Mouse (Mus musculus): ENCODE results near the gene Ubxn4. TPM values are rescaled to one million over a fixed set of nuclear protein-coding genes. Genes with fewer than 3 reads are reported as not detected.
A peak's percentile ranks its signal among the peaks of the same experiment; 100 is the strongest.
"Not testable (repeated sequence)": the region's sequence is repeated elsewhere in the genome, so short reads cannot be mapped to it uniquely, and the experiment has no call there.

Ubxn4 gene
- polyA plus RNA-seq, 1 experiment from 2014 or later = 65.4 TPM

DNA sequence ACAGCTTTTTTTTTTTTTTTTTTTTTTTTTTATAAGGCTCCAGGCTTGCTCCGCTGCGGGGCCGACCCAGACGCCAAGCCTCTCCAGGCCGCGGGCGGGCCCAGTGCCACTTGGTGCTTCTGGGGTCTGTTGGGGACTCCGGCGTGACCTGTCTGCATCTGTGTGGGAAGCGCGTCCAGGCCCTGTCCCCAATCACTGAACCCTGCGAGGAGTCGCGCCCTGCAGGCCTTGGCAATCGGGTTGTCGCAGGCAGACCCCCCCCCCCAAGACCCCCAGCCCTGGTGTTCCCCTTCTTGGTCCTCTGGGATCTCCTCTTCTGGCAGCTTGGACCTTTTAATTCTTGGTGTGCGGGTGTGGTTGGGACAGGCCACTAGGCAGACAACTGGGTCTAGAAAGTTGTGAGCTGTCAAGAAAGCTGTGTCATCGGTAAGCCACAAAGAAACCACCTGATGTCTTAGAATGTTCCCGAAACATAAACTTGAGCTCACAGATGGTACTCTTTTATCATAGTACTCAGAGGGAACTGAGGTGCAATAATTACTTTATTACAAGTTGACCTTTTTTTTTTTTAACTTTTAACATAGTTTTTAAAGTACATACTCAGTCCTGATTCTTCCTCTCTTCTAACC, 1.1 kb downstream of the Ubxn4 start:
- Histone ChIP-seq H3K9ac (replicated peaks; ENCODE audit: low read depth, low read length) (peak overlapping the region; percentile 69), H3K4me2 (replicated peaks; ENCODE audit: low read depth, low read length) (peak overlapping the region; percentile 78), H3K36me3 (ENCODE audit: control insufficient read depth, insufficient read depth, low read length) (no peaks in the 10 kb centered on the region), H3K27ac (ENCODE audit: low read length) (peak overlapping the region; percentile 79), H3K4me1 (ENCODE audit: control insufficient read depth, insufficient read depth, low read length) (peaks cover 4% of the 10 kb centered on the region; the same call in 1 of the 2 replicates), H3K9me3 (ENCODE audit: control insufficient read depth, low read depth, low read length) (no peaks in the 10 kb centered on the region), H3K4me3 (ENCODE audit: low read depth, low read length) (peak overlapping the region; percentile 74), H3K27me3 (ENCODE audit: control insufficient read depth, insufficient read depth, low read length) (no peaks in the 10 kb centered on the region)
- WGBS = under 1% methylated on average over 19 of the region's 19 CpGs
- no peak; the same call in 1 of the 2 replicates for ATAC-seq (ENCODE audit: insufficient number of reproducible peaks, insufficient read depth, low FRiP score, low read depth)

DNA sequence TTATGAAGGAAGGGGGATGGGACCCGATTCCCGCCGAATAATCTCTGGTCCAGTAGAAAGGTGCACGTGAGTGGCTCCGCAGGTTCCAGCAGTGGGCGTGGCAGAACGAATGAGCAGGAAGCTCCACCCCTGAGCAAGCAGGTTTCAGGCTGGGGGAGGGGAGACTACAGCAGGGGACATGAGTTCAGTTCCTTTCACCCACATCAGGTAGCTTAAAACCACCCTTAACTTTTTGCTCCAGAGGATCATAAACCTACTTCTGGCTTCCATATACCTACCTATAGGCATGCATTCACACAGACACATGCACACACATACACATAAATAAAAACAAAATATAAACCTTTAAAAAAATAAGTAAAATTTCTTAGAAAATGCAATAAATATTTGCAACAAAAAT, 23.3 kb downstream of the Ubxn4 start:
- not testable (repeated sequence) for H3K27me3 ChIP-seq (ENCODE audit: control insufficient read depth, insufficient read depth, low read length); H3K4me1 ChIP-seq (ENCODE audit: control insufficient read depth, insufficient read depth, low read length); H3K4me3 ChIP-seq (ENCODE audit: low read depth, low read length); H3K4me2 ChIP-seq (replicated peaks; ENCODE audit: low read depth, low read length); H3K9ac ChIP-seq (replicated peaks; ENCODE audit: low read depth, low read length); H3K27ac ChIP-seq (ENCODE audit: low read length); H3K9me3 ChIP-seq (ENCODE audit: control insufficient read depth, low read depth, low read length); ATAC-seq (ENCODE audit: insufficient number of reproducible peaks, insufficient read depth, low FRiP score, low read depth)
- peaks cover 50% of the 10 kb centered on the region for H3K36me3 ChIP-seq (ENCODE audit: control insufficient read depth, insufficient read depth, low read length)
- 79% methylated on average over 7 of the region's 7 CpGs for WGBS

DNA sequence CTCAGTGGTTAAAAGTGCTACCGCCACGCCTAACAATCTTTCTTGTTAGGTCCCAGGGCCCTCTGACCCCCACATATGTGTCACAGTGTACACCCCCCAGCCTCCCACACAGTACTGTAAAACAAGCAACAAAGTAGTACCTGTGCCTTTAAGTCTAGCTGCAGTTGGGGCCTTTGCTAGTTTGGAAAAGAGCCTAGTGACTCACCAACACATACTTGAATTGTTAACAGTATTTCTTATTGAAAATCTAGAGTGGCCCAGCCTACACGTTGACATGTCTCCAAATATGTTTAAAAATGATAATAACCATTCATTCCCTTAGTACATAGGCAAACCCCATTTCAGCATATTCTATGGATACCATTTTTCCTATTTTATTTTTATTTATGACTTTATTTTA, 27.0 kb downstream of the Ubxn4 start:
- Histone ChIP-seq H3K27ac (ENCODE audit: low read length) (no peak overlapping the region), H3K4me3 (ENCODE audit: low read depth, low read length) (no peak overlapping the region), H3K27me3 (ENCODE audit: control insufficient read depth, insufficient read depth, low read length) (no peaks in the 10 kb centered on the region), H3K4me1 (ENCODE audit: control insufficient read depth, insufficient read depth, low read length) (no peaks in the 10 kb centered on the region), H3K9ac (replicated peaks; ENCODE audit: low read depth, low read length) (no peak overlapping the region), H3K4me2 (replicated peaks; ENCODE audit: low read depth, low read length) (no peak overlapping the region), H3K9me3 (ENCODE audit: control insufficient read depth, low read depth, low read length) (no peaks in the 10 kb centered on the region), H3K36me3 (ENCODE audit: control insufficient read depth, insufficient read depth, low read length) (peaks cover 68% of the 10 kb centered on the region)
- WGBS = 83% methylated on average over 3 of the region's 3 CpGs
- ATAC-seq (ENCODE audit: insufficient number of reproducible peaks, insufficient read depth, low FRiP score, low read depth) = no peak

DNA sequence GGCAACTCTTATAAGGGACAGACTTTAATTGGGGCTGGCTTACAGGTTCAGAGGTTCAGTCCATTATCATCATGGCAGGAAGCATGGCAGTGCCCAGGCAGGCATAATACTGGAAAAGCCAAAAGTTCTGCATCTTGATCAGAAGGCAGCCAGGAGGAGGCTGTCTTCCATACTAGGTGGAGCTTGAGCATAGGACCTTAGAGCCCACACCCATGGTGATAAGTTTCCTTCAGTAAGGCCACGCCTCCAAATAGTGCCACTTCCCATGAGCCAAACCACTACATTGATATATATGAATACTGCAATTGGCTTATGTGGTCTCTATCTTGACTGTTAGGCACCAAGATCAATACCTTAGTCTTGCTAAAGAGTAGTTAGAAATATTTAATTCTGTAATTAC, 32.1 kb downstream of the Ubxn4 start:
- Histone ChIP-seq H3K4me1 (ENCODE audit: control insufficient read depth, insufficient read depth, low read length) (no peaks in the 10 kb centered on the region), H3K27ac (ENCODE audit: low read length) (no peak overlapping the region), H3K27me3 (ENCODE audit: control insufficient read depth, insufficient read depth, low read length) (no peaks in the 10 kb centered on the region), H3K36me3 (ENCODE audit: control insufficient read depth, insufficient read depth, low read length) (peaks cover 62% of the 10 kb centered on the region), H3K9me3 (ENCODE audit: control insufficient read depth, low read depth, low read length) (no peaks in the 10 kb centered on the region), H3K4me2 (replicated peaks; ENCODE audit: low read depth, low read length) (no peak overlapping the region), H3K9ac (replicated peaks; ENCODE audit: low read depth, low read length) (no peak overlapping the region), H3K4me3 (ENCODE audit: low read depth, low read length) (no peak overlapping the region)
- 85% methylated on average over 1 of the region's 1 CpGs for WGBS
- ATAC-seq (ENCODE audit: insufficient number of reproducible peaks, insufficient read depth, low FRiP score, low read depth) = no peak

DNA sequence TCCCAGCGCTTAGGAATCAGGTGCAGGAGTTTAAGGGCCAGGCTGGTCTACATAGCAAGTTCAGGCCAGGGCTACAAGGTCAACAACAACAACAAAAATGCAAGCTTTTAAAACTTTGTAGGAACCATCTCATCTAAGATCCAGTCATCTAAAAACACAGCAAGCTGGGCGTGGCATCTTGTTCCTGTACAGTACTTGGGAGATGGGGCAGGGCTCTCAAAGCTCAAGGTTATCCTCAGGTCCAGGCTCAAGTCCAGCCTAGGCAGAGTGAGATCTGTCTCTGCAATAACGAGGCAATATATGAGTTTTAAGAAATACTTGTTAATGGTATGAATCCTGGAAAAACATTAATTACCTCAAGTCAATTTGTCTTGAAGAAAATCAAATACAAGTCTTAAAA, 34.8 kb downstream of the Ubxn4 start:
- Histone ChIP-seq H3K4me1 (ENCODE audit: control insufficient read depth, insufficient read depth, low read length) (no peaks in the 10 kb centered on the region), H3K36me3 (ENCODE audit: control insufficient read depth, insufficient read depth, low read length) (peaks cover 49% of the 10 kb centered on the region), H3K27ac (ENCODE audit: low read length) (no peak overlapping the region), H3K27me3 (ENCODE audit: control insufficient read depth, insufficient read depth, low read length) (no peaks in the 10 kb centered on the region), H3K9me3 (ENCODE audit: control insufficient read depth, low read depth, low read length) (no peaks in the 10 kb centered on the region), H3K4me2 (replicated peaks; ENCODE audit: low read depth, low read length) (no peak overlapping the region), H3K9ac (replicated peaks; ENCODE audit: low read depth, low read length) (no peak overlapping the region), H3K4me3 (ENCODE audit: low read depth, low read length) (no peak overlapping the region)
- no peak for ATAC-seq (ENCODE audit: insufficient number of reproducible peaks, insufficient read depth, low FRiP score, low read depth)
- WGBS = 95% methylated on average over 3 of the region's 3 CpGs

DNA sequence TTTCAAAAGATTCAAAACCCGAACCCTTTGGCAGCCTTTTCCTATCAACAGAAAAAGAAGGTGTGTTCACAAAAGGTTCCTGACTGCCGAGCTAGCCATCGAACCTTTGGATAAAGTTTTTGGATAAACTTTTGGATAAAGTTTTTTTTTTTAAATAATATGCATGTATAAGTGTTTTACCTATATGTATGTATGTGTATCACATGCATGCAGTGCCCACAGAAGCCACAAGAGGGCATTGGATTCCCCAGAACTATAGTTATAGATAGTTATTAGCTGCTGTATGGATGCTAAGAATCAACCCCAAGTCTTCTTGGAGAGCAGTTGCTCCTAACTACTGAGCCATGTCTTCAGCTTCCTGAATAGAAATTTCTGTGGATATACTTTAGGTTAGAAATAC, 38.0 kb downstream of the Ubxn4 start:
- Histone ChIP-seq H3K4me3 (ENCODE audit: low read depth, low read length) (no peak overlapping the region), H3K9me3 (ENCODE audit: control insufficient read depth, low read depth, low read length) (no peaks in the 10 kb centered on the region), H3K9ac (replicated peaks; ENCODE audit: low read depth, low read length) (no peak overlapping the region), H3K27ac (ENCODE audit: low read length) (no peak overlapping the region), H3K4me2 (replicated peaks; ENCODE audit: low read depth, low read length) (no peak overlapping the region), H3K4me1 (ENCODE audit: control insufficient read depth, insufficient read depth, low read length) (no peaks in the 10 kb centered on the region), H3K36me3 (ENCODE audit: control insufficient read depth, insufficient read depth, low read length) (peaks cover 19% of the 10 kb centered on the region), H3K27me3 (ENCODE audit: control insufficient read depth, insufficient read depth, low read length) (no peaks in the 10 kb centered on the region)
- WGBS = 94% methylated on average over 3 of the region's 3 CpGs
- ATAC-seq (ENCODE audit: insufficient number of reproducible peaks, insufficient read depth, low FRiP score, low read depth) = no peak

DNA sequence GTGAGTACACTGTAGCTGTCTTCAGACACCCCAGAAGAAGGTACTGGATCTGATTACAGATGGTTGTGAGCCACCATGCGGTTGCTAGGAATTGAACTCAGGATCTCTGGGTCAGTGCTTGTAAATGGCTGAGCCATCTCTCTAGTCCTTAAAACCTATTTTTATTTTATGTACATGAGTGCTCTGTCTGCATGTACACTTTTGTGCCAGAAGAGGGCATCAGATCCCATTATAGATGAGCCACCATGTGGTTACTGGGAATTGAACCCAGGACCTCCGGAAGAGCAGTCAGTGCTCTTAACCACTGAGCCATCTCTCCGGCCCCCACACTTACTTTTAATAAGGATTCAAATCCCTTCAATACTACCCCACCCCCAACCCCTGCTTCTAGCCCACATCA, 39.2 kb downstream of the Ubxn4 start:
- H3K4me2 ChIP-seq (replicated peaks; ENCODE audit: low read depth, low read length) = no peak overlapping the region
- 97% methylated on average over 3 of the region's 3 CpGs for WGBS
- H3K4me1 ChIP-seq (ENCODE audit: control insufficient read depth, insufficient read depth, low read length) = no peaks in the 10 kb centered on the region

DNA sequence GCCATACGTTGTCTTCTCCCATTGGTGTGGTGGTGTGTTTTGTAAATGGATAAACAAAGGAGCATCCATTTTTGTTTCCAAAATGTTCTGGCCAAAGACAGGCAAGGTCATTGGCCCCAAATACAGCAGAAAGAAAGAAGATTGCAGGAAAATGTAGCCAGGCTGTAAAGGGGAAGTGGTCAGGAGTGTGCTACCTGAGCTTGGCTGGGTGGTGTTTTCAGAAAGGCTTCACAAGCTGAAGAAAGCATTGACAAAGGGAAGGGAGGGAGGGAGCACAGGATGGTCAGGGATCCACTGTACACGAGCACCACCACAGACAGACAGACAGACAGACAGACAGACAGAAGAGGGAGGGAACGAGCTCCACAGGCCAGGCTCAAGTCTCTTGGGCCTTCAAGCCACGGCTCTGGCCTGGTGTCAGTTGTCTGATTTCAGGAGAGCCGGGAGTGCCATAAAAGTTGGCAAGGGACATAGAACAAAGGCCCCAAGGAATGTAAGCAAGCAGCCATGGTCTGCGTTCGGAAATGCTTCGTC, 40.5 kb downstream of the Ubxn4 start:
- Histone ChIP-seq H3K4me3 (ENCODE audit: low read depth, low read length) (no peak overlapping the region), H3K4me2 (replicated peaks; ENCODE audit: low read depth, low read length) (no peak overlapping the region), H3K4me1 (ENCODE audit: control insufficient read depth, insufficient read depth, low read length) (no peaks in the 10 kb centered on the region), H3K27me3 (ENCODE audit: control insufficient read depth, insufficient read depth, low read length) (no peaks in the 10 kb centered on the region), H3K27ac (ENCODE audit: low read length) (no peak overlapping the region), H3K9ac (replicated peaks; ENCODE audit: low read depth, low read length) (no peak overlapping the region), H3K36me3 (ENCODE audit: control insufficient read depth, insufficient read depth, low read length) (no peaks in the 10 kb centered on the region; the same call in 1 of the 2 replicates), H3K9me3 (ENCODE audit: control insufficient read depth, low read depth, low read length) (no peaks in the 10 kb centered on the region)
- no peak for ATAC-seq (ENCODE audit: insufficient number of reproducible peaks, insufficient read depth, low FRiP score, low read depth)
- WGBS = 88% methylated on average over 8 of the region's 8 CpGs

More for the DNA sequence above, 39.2 kb downstream of the Ubxn4 start:
- no peaks in the 10 kb centered on the region for H3K9me3 ChIP-seq (ENCODE audit: control insufficient read depth, low read depth, low read length)
- H3K4me3 ChIP-seq (ENCODE audit: low read depth, low read length) = no peak overlapping the region
- H3K9ac ChIP-seq (replicated peaks; ENCODE audit: low read depth, low read length) = no peak overlapping the region
- no peak overlapping the region for H3K27ac ChIP-seq (ENCODE audit: low read length)
- peaks cover 8% of the 10 kb centered on the region for H3K36me3 ChIP-seq (ENCODE audit: control insufficient read depth, insufficient read depth, low read length)
- ATAC-seq (ENCODE audit: insufficient number of reproducible peaks, insufficient read depth, low FRiP score, low read depth) = no peak
- H3K27me3 ChIP-seq (ENCODE audit: control insufficient read depth, insufficient read depth, low read length) = no peaks in the 10 kb centered on the region

DNA sequence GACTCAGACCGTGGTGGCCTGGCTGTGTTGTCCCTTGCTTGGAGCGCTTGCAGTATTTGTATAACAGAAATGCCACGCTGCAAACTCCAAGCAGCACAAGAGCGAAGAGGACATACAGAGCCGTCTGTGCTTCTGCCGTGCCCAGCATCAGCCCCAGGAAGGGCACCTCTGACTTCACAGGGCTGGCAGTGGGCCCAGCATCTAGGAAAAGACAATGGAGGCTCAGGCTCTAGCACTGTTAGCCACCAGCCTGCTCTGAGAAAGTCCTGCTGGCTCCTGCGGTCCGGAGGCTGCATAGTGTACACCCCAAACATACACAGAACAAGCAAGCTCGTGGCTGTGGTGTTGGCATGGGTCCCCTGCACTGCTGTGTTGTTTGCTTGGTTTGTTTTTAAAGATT, 41.4 kb downstream of the Ubxn4 start:
- Histone ChIP-seq H3K4me1 (ENCODE audit: control insufficient read depth, insufficient read depth, low read length) (no peaks in the 10 kb centered on the region), H3K9ac (replicated peaks; ENCODE audit: low read depth, low read length) (no peak overlapping the region), H3K9me3 (ENCODE audit: control insufficient read depth, low read depth, low read length) (no peaks in the 10 kb centered on the region), H3K4me2 (replicated peaks; ENCODE audit: low read depth, low read length) (no peak overlapping the region), H3K36me3 (ENCODE audit: control insufficient read depth, insufficient read depth, low read length) (no peaks in the 10 kb centered on the region), H3K27ac (ENCODE audit: low read length) (no peak overlapping the region), H3K4me3 (ENCODE audit: low read depth, low read length) (no peak overlapping the region), H3K27me3 (ENCODE audit: control insufficient read depth, insufficient read depth, low read length) (no peaks in the 10 kb centered on the region)
- 87% methylated on average over 9 of the region's 9 CpGs for WGBS
- no peak for ATAC-seq (ENCODE audit: insufficient number of reproducible peaks, insufficient read depth, low FRiP score, low read depth)

All from stomach, embryonic 14.5 days (tissue).